Mouse (Mus musculus): ENCODE measurements around the gene Alpl. TPM values are rescaled to one million over a fixed set of nuclear protein-coding genes. Genes with fewer than 3 reads are reported as not detected.
A peak's percentile ranks its signal among the peaks of the same experiment; 100 is the strongest.

The Alpl gene
- polyA plus RNA-seq, 1 experiment from 2014 or later: 2.5 TPM

DNA sequence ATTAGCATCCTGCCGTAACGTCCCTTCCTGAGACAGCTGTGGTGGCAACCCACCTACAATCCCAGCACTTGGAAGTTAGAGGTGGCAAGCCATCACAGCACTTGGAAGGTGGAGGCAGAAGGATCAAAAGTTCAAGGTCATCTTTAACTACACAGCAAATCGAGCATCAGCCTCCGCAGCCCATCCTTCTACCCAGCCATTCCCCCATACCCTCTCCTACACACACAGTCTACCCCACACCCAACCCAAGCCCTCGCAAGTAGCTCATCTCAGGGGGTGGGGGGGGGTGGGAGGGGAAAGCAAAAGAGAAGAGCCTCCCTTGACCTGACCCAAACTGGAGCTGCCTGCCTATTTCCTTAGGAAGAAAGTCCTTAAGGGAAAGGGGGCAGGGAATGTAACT, 40.6 kb upstream of the Alpl start:
- no peak overlapping the region for H3K4me3 ChIP-seq (ENCODE audit: low read depth, low read length)
- WGBS: 85% methylated on average over 5 of the region's 5 CpGs
- no peak for TF ChIP-seq EP300 (optimal IDR thresholded peaks at IDR 0.05)
- TF ChIP-seq CTCF (IDR thresholded peaks at IDR 0.05; ENCODE audit: low read depth): no peak
- H3K4me2 ChIP-seq (replicated peaks; ENCODE audit: low read depth): no peak overlapping the region
- no peak overlapping the region for H3K27ac ChIP-seq (replicated peaks)
- no peak overlapping the region for H3K9ac ChIP-seq (ENCODE audit: low read length)
- H3K9me3 ChIP-seq (ENCODE audit: control insufficient read depth, low read length): no peaks in the 10 kb centered on the region
- 0 out of 2 replicates have a peak, but pooled peaks cover 2% of the 10 kb centered on the region for H3K4me1 ChIP-seq (replicated peaks; ENCODE audit: control insufficient read depth, insufficient read depth)
- H3K27me3 ChIP-seq (ENCODE audit: control insufficient read depth, insufficient read depth, low read length): no peaks in the 10 kb centered on the region
- no peaks in the 10 kb centered on the region for H3K36me3 ChIP-seq (ENCODE audit: control insufficient read depth, insufficient read depth, low read length)
- ATAC-seq (ENCODE audit: low FRiP score, low TSS enrichment) (no peak), DNase-seq (ENCODE audit: low spot score) (no peak)

GRCm38 (mm10) chr4:137835624-137836337, 39.6 kb upstream of the Alpl start:
- Histone ChIP-seq H3K36me3 (ENCODE audit: control insufficient read depth, insufficient read depth, low read length) (no peaks in the 10 kb centered on the region), H3K27me3 (ENCODE audit: control insufficient read depth, insufficient read depth, low read length) (no peaks in the 10 kb centered on the region), H3K9ac (ENCODE audit: low read length) (no peak overlapping the region), H3K27ac (replicated peaks) (no peak overlapping the region), H3K9me3 (ENCODE audit: control insufficient read depth, low read length) (no peaks in the 10 kb centered on the region), H3K4me1 (replicated peaks; ENCODE audit: control insufficient read depth, insufficient read depth) (0 out of 2 replicates have a peak, but pooled peaks cover 2% of the 10 kb centered on the region), H3K4me3 (ENCODE audit: low read depth, low read length) (no peak overlapping the region), H3K4me2 (replicated peaks; ENCODE audit: low read depth) (no peak overlapping the region)
- TF ChIP-seq EP300 (optimal IDR thresholded peaks at IDR 0.05) (no peak), CTCF (IDR thresholded peaks at IDR 0.05; ENCODE audit: low read depth) (peak; percentile 96)
- ATAC-seq (ENCODE audit: low FRiP score, low TSS enrichment) (peak; percentile 85), DNase-seq (ENCODE audit: low spot score) (peak; percentile 81)
- WGBS: 17% methylated on average over 13 of the region's 14 CpGs

DNA sequence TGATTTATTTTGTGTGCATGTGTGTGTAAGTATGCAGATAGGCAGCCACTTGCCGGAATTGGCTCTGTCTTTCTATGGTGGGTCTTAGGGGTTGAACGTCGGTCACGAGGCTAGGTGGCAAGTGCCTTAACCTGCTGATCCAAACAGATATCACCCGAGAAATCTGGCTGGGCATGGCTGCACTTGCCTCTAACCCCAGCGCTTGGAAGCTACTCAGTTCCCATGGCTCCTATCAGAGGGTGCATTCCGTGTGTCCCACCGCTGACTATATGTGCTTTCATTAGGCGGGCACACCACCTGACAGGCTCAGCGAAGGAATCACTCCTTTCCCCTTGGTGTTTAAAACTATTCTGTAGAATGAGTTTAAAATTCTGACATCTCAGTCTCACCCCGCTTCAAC, 35.4 kb upstream of the Alpl start:
- no peaks in the 10 kb centered on the region for H3K9me3 ChIP-seq (ENCODE audit: control insufficient read depth, low read length)
- WGBS: 64% methylated on average over 11 of the region's 11 CpGs
- H3K4me2 ChIP-seq (replicated peaks; ENCODE audit: low read depth): no peak overlapping the region
- no peak overlapping the region for H3K4me3 ChIP-seq (ENCODE audit: low read depth, low read length)
- no peak for ATAC-seq (ENCODE audit: low FRiP score, low TSS enrichment)
- H3K27me3 ChIP-seq (ENCODE audit: control insufficient read depth, insufficient read depth, low read length): no peaks in the 10 kb centered on the region
- no peak overlapping the region for H3K9ac ChIP-seq (ENCODE audit: low read length)
- no peak for DNase-seq (ENCODE audit: low spot score)
- TF ChIP-seq CTCF (IDR thresholded peaks at IDR 0.05; ENCODE audit: low read depth): no peak
- TF ChIP-seq EP300 (optimal IDR thresholded peaks at IDR 0.05): no peak
- H3K4me1 ChIP-seq (replicated peaks; ENCODE audit: control insufficient read depth, insufficient read depth): 0 out of 2 replicates have a peak, but pooled peaks cover 2% of the 10 kb centered on the region
- H3K36me3 ChIP-seq (ENCODE audit: control insufficient read depth, insufficient read depth, low read length): no peaks in the 10 kb centered on the region
- H3K27ac ChIP-seq (replicated peaks): no peak overlapping the region

DNA sequence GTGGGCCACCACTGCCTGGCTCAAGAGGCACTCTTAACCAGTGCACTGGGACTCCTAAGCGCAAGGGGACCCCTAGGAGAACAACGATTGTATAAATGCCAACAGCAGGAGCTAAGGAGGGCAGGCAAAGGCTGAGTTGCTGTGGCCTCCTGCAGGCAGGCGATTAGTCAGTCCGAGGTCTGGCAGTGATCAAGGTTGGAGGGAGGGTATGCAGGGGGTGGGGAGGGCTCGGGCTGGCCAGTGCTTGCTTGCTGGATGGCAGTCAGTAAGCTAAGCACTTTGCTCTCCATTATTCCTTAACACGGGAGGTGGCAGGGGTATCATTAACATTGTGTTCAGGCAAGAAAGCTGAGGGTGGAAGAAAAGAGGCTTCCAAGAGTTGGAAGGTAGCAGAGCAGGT, 34.2 kb upstream of the Alpl start:
- Histone ChIP-seq H3K36me3 (ENCODE audit: control insufficient read depth, insufficient read depth, low read length) (no peaks in the 10 kb centered on the region), H3K9ac (ENCODE audit: low read length) (no peak overlapping the region), H3K9me3 (ENCODE audit: control insufficient read depth, low read length) (no peaks in the 10 kb centered on the region), H3K27me3 (ENCODE audit: control insufficient read depth, insufficient read depth, low read length) (no peaks in the 10 kb centered on the region), H3K4me3 (ENCODE audit: low read depth, low read length) (no peak overlapping the region), H3K27ac (replicated peaks) (no peak overlapping the region), H3K4me2 (replicated peaks; ENCODE audit: low read depth) (no peak overlapping the region), H3K4me1 (replicated peaks; ENCODE audit: control insufficient read depth, insufficient read depth) (no peaks in the 10 kb centered on the region)
- ATAC-seq (ENCODE audit: low FRiP score, low TSS enrichment) (no peak), DNase-seq (ENCODE audit: low spot score) (no peak)
- WGBS: 16% methylated on average over 6 of the region's 6 CpGs
- TF ChIP-seq EP300 (optimal IDR thresholded peaks at IDR 0.05): no peak
- TF ChIP-seq CTCF (IDR thresholded peaks at IDR 0.05; ENCODE audit: low read depth): no peak

DNA sequence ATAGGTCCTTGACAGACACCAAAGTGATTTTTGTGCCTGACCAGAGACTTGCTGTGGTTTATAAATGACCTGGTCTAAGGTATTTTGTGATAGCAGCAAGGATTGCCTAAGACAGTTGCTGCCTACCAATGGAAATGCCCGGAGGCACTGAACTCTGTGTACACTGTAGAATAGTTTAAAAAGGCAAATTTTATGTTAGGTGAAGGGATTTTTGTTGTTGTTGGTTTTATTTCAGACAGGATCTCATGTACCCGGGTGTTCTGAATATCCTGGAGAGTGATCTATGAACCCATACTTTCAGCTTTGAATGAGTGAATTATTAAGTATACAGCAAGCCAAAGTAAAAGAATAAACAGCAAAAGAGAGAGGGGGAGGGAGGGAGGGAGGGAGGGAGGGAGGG, 28.7 kb upstream of the Alpl start:
- WGBS: 55% methylated on average over 2 of the region's 2 CpGs
- Histone ChIP-seq H3K4me3 (ENCODE audit: low read depth, low read length) (no peak overlapping the region), H3K9me3 (ENCODE audit: control insufficient read depth, low read length) (no peaks in the 10 kb centered on the region), H3K4me1 (replicated peaks; ENCODE audit: control insufficient read depth, insufficient read depth) (no peaks in the 10 kb centered on the region), H3K27me3 (ENCODE audit: control insufficient read depth, insufficient read depth, low read length) (no peaks in the 10 kb centered on the region), H3K9ac (ENCODE audit: low read length) (no peak overlapping the region), H3K4me2 (replicated peaks; ENCODE audit: low read depth) (no peak overlapping the region), H3K27ac (replicated peaks) (no peak overlapping the region), H3K36me3 (ENCODE audit: control insufficient read depth, insufficient read depth, low read length) (no peaks in the 10 kb centered on the region)
- TF ChIP-seq CTCF (IDR thresholded peaks at IDR 0.05; ENCODE audit: low read depth): no peak
- no peak for TF ChIP-seq EP300 (optimal IDR thresholded peaks at IDR 0.05)
- ATAC-seq (ENCODE audit: low FRiP score, low TSS enrichment) (no peak), DNase-seq (ENCODE audit: low spot score) (no peak)

DNA sequence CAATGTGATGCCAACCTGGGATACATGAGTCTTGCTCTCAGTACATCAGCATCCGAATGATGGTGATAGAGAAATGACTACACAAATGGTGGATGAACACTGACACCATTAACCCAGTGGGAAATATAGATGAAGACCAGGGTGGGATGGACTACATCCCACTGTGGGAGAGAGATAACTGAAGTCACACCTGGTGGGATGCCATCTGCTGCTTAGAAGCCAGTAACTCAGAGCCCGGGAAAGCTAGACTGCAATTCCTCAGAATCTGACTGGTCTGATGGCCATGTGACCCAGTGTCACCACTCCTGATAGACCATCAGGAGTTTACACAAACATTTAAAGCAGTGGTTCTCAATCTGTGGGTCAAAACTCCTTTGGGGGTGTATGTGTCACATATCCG, 27.4 kb upstream of the Alpl start:
- H3K9ac ChIP-seq (ENCODE audit: low read length): no peak overlapping the region
- no peak overlapping the region for H3K4me2 ChIP-seq (replicated peaks; ENCODE audit: low read depth)
- H3K9me3 ChIP-seq (ENCODE audit: control insufficient read depth, low read length): no peaks in the 10 kb centered on the region
- H3K36me3 ChIP-seq (ENCODE audit: control insufficient read depth, insufficient read depth, low read length): no peaks in the 10 kb centered on the region
- ATAC-seq (ENCODE audit: low FRiP score, low TSS enrichment) (no peak), DNase-seq (ENCODE audit: low spot score) (no peak)
- no peak overlapping the region for H3K4me3 ChIP-seq (ENCODE audit: low read depth, low read length)
- H3K27ac ChIP-seq (replicated peaks): no peak overlapping the region
- no peaks in the 10 kb centered on the region for H3K4me1 ChIP-seq (replicated peaks; ENCODE audit: control insufficient read depth, insufficient read depth)
- no peaks in the 10 kb centered on the region for H3K27me3 ChIP-seq (ENCODE audit: control insufficient read depth, insufficient read depth, low read length)
- TF ChIP-seq EP300 (optimal IDR thresholded peaks at IDR 0.05) (no peak), CTCF (IDR thresholded peaks at IDR 0.05; ENCODE audit: low read depth) (no peak)
- 86% methylated on average over 3 of the region's 3 CpGs for WGBS
